Mouse (Mus musculus) embryonic facial prominence, embryonic 11.5 days (tissue): Measurements from ENCODE around the gene Gm10570. TPM values are rescaled to one million over a fixed set of nuclear protein-coding genes. Genes with fewer than 3 reads are reported as not detected.

Experiments
- ATAC-seq: fragments of 200-750 bp; cut with Nextera tagmentation; replicated peaks from 2 replicates; pipeline ENCODE4 v1.8.0; 2017; ENCODE audit warnings: low read depth; ENCODE audit not compliant: insufficient number of reproducible peaks, low FRiP score, low TSS enrichment
- DNase-seq: peaks from one replicate; pipeline ENCODE4 v3.0.0-alpha.2; 2015; ENCODE audit warnings: low spot score
- H3K27ac ChIP-seq: fragments of 300-500 bp; sonication (generic); replicated peaks from 2 replicates; pipeline ENCODE4 v1.5.1; 2014; ENCODE audit warnings: mild to moderate bottlenecking, low read depth, low read length, control low read depth
- H3K27me3 ChIP-seq: fragments of 300-500 bp; sonication (generic); 2 replicates; pipeline ENCODE4 v1.6.1; 2014; ENCODE audit warnings: mild to moderate bottlenecking, low read length, moderate library complexity, mixed read lengths; ENCODE audit not compliant: control insufficient read depth, insufficient read depth
- H3K36me3 ChIP-seq: fragments of 300-500 bp; sonication (generic); replicated peaks from 2 replicates; pipeline ENCODE4 v1.6.1; 2014; ENCODE audit warnings: low read depth, mild to moderate bottlenecking, low read length, moderate library complexity, mixed read lengths; ENCODE audit not compliant: control insufficient read depth, insufficient read depth
- H3K4me1 ChIP-seq: fragments of 300-500 bp; sonication (generic); 2 replicates; pipeline ENCODE4 v1.6.1; 2014; ENCODE audit warnings: low read length, mixed read lengths; ENCODE audit not compliant: control insufficient read depth, insufficient read depth
- H3K4me2 ChIP-seq: fragments of 300-500 bp; sonication (generic); 2 replicates; pipeline ENCODE4 v1.6.1; 2014; ENCODE audit warnings: low read depth, mild to moderate bottlenecking, control low read depth, low read length, moderate library complexity
- H3K4me3 ChIP-seq: fragments of 300-500 bp; sonication (generic); 2 replicates; pipeline ENCODE4 v1.5.1; 2014; ENCODE audit warnings: low read depth, low read length, control low read depth
- H3K9ac ChIP-seq: fragments of 300-500 bp; sonication (generic); replicated peaks from 2 replicates; pipeline ENCODE4 v1.6.1; 2014; ENCODE audit warnings: mild to moderate bottlenecking, control low read depth, low read length
- H3K9me3 ChIP-seq: fragments of 300-500 bp; sonication (generic); replicated peaks from 2 replicates; pipeline ENCODE4 v1.6.1; 2016; ENCODE audit warnings: mild to moderate bottlenecking, low read length, inconsistent platforms, mixed read lengths; ENCODE audit not compliant: control insufficient read depth
- WGBS: fragments of 180-500 bp; shearing (Covaris S2); extraction: QIAGEN DNeasy Blood & Tissue Kit; methylation state at CpG from one replicate; pipeline ENCODE4 v1.1.7; 2014; 5-methylcytosine and 5-hydroxymethylcytosine counted together
- polyA plus RNA-seq: library from polyadenylated mRNA; unstranded; fragments of >200 nt; fragmentation: Nextera tagmentation; extraction: Ambion mirVana; gene quantifications from 2 replicates; pipeline ENCODE4 v1.2.1, GENCODE M21; 2014

The Gm10570 gene
- polyA plus RNA-seq, 1 experiment from 2014 or later, result 0.46 TPM

DNA sequence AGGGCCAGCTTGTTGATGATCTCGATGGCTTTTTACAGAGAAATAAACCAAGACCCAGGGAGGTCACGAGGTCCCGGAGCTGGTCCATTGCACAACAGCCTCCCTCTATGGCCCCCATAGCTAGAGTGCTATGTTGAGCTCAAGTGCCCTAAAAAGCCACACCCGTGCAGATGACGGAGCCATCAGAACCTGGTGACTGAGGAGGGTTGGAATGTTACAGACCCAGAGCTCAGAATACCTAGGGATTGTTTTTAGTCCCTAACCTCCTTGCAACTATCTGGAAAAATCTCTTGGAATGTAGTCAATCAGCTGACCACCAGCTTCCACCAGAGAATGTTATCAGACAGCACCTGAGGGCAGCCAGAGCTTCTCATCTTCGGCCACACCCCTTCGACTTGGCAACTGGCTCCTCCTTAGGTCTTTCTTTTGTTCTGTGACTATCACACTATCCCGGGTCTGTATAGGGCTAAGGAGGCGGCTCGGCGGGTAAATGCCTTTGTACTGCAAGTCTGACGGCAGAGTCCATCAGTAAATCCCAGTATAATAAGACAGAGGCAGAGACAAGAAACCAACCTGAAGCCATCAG is 6.1 kb downstream of the Gm10570 start:
- Histone ChIP-seq H3K27me3 (peaks cover 7% of the 10 kb centered on the region; the same call in 1 of the 2 replicates), H3K4me1 (no peaks in the 10 kb centered on the region), H3K9me3 (no peaks in the 10 kb centered on the region), H3K9ac (no peak overlapping the region), H3K4me2 (no peak overlapping the region), H3K4me3 (no peak overlapping the region), H3K36me3 (no peaks in the 10 kb centered on the region), H3K27ac (no peak overlapping the region)
- DNase-seq (no peak), ATAC-seq (no peak)
- WGBS, result 48% methylated on average over 12 of the region's 12 CpGs

DNA sequence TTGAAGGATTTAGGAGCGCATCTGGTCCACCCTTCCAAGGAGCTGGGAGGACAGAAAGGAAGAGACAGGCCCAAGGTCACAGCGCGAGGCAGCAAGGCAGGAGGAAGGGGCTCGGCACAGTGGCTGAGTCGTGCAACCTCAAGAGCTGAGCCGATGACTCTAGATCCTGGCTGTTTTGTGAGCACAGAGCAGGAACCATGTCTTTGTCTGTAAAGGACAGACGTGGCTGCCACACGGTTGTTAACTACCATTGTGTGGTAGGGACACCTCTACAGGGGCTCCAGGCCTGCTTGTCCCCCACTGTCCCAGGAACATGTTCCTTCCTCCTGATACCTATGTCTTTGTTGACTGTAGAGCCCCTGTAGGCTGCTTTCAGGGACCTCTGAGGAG is 8.8 kb downstream of the Gm10570 start:
- H3K36me3 ChIP-seq, result no peaks in the 10 kb centered on the region
- 68% methylated on average over 8 of the region's 8 CpGs for WGBS
- no peak overlapping the region for H3K4me3 ChIP-seq
- H3K27me3 ChIP-seq, result no peaks in the 10 kb centered on the region; the same call in 1 of the 2 replicates
- ATAC-seq (no peak), DNase-seq (no peak)
- no peak overlapping the region for H3K27ac ChIP-seq
- H3K9ac ChIP-seq, result no peak overlapping the region
- no peaks in the 10 kb centered on the region for H3K4me1 ChIP-seq
- no peak overlapping the region for H3K4me2 ChIP-seq
- H3K9me3 ChIP-seq, result no peaks in the 10 kb centered on the region

DNA sequence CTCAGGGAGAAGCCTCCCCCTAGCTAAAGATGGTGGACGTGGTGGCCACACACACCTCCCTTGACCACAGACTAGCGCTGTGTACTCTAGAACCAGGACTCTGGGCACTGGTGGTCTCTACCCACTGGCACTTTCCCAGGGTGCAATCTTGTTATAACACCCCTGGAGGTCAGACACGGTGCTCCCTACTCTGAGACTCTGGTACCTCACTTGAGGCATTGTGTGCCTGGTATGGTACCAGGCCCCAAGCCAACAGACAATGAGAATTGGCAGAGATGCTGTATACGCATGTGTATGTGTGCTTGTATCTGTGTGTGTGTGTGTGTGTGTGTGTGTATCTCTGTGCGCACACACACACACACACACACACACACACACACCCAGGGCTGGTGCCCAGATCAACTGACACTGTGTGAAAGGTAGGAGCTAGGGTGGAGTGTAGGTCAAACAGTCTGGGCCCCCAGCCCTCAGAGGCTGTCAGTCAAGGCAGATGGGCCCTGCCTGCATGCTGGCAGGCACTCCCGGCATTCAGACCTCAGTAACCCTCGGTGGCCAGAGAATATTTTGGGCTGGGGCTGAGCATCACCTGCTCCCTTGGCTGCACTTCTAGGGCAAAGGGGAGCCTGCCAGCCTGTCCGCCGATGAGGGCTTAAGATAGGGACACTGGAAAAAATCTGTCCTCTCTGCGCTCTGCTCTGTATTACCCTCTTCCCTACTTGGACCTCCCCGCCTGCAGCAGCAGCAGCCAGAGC is 9.4 kb downstream of the Gm10570 start:
- no peaks in the 10 kb centered on the region for H3K4me1 ChIP-seq
- WGBS, result 83% methylated on average over 11 of the region's 11 CpGs
- no peak for ATAC-seq
- no peak overlapping the region for H3K9ac ChIP-seq
- DNase-seq, result no peak
- H3K27ac ChIP-seq, result no peak overlapping the region
- no peaks in the 10 kb centered on the region for H3K9me3 ChIP-seq
- no peaks in the 10 kb centered on the region for H3K36me3 ChIP-seq
- no peak overlapping the region for H3K4me2 ChIP-seq
- no peaks in the 10 kb centered on the region; the same call in 1 of the 2 replicates for H3K27me3 ChIP-seq
- H3K4me3 ChIP-seq, result no peak overlapping the region

GRCm38 (mm10) chr4:130297123-130297529 is 11.3 kb downstream of the Gm10570 start:
- H3K9ac ChIP-seq, result no peak overlapping the region
- H3K27me3 ChIP-seq, result no peaks in the 10 kb centered on the region; the same call in 1 of the 2 replicates
- no peaks in the 10 kb centered on the region for H3K36me3 ChIP-seq
- 25% methylated on average over 13 of the region's 13 CpGs for WGBS
- H3K27ac ChIP-seq, result no peak overlapping the region
- DNase-seq, result peak; percentile 63
- ATAC-seq, result no peak
- H3K9me3 ChIP-seq, result no peaks in the 10 kb centered on the region
- H3K4me1 ChIP-seq, result no peaks in the 10 kb centered on the region
- no peak overlapping the region for H3K4me3 ChIP-seq
- no peak overlapping the region for H3K4me2 ChIP-seq

GRCm38 (mm10) chr4:130296243-130296965 is 12.1 kb downstream of the Gm10570 start:
- H3K4me3 ChIP-seq, result no peak overlapping the region
- no peaks in the 10 kb centered on the region for H3K9me3 ChIP-seq
- H3K4me2 ChIP-seq, result no peak overlapping the region
- no peaks in the 10 kb centered on the region; the same call in 1 of the 2 replicates for H3K27me3 ChIP-seq
- DNase-seq (no peak), ATAC-seq (no peak)
- H3K9ac ChIP-seq, result no peak overlapping the region
- WGBS, result 87% methylated on average over 13 of the region's 13 CpGs
- H3K36me3 ChIP-seq, result no peaks in the 10 kb centered on the region
- H3K27ac ChIP-seq, result no peak overlapping the region
- no peaks in the 10 kb centered on the region for H3K4me1 ChIP-seq

DNA sequence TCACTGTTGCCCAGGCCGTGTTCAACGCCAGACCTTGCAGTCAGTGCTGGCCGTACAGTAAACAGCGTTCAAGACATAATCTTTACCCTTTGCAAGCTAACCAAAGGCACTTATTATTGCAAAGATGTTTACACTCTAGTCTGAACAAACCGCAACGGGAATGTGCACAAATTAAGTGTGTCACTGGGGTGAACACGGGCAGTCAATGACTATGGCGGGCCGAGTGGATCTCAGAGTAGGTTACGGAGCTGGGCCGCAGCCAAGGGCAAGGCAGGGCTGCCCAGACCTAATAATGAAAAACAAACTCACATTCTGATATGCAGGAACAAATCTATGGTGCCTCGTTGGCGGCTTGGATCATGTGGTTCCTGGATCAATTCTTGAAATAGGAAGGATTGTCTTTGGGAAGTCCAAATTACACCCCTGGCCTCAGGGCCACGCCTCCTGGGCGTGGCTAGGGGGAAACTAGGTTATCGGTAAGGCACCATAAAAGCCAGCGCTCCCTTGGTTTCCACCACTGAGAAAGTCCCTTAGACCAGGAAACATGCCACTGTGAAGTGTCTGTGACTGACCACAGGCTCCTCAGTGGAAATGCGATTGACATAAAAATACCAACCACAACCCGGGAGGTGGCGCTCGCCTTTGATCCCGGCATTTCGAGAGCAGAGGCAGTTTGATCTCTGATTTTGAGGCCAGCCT is 13.3 kb downstream of the Gm10570 start:
- Histone ChIP-seq H3K4me2 (no peak overlapping the region), H3K27ac (no peak overlapping the region), H3K9ac (no peak overlapping the region), H3K4me1 (no peaks in the 10 kb centered on the region), H3K9me3 (no peaks in the 10 kb centered on the region), H3K36me3 (no peaks in the 10 kb centered on the region), H3K4me3 (no peak overlapping the region), H3K27me3 (no peaks in the 10 kb centered on the region; the same call in 1 of the 2 replicates)
- no peak for ATAC-seq
- WGBS, result 56% methylated on average over 23 of the region's 23 CpGs
- DNase-seq, result no peak

GRCm38 (mm10) chr4:130294513-130294912 is 14.0 kb downstream of the Gm10570 start:
- Histone ChIP-seq H3K27me3 (no peaks in the 10 kb centered on the region; the same call in 1 of the 2 replicates), H3K9ac (no peak overlapping the region), H3K4me2 (no peak overlapping the region), H3K4me3 (no peak overlapping the region), H3K9me3 (no peaks in the 10 kb centered on the region), H3K27ac (no peak overlapping the region), H3K36me3 (no peaks in the 10 kb centered on the region), H3K4me1 (no peaks in the 10 kb centered on the region)
- ATAC-seq (no peak), DNase-seq (no peak)
- WGBS, result 87% methylated on average over 8 of the region's 8 CpGs
